Mouse (Mus musculus) heart, embryonic 14.5 days (tissue): ENCODE results near the gene Olfr45. TPM values are rescaled to one million over a fixed set of nuclear protein-coding genes. Genes with fewer than 3 reads are reported as not detected.
"Not testable (repeated sequence)": the region's sequence is repeated elsewhere in the genome, so short reads cannot be mapped to it uniquely, and the experiment has no call there.

ENCODE experiments used
- ATAC-seq: fragments of 200-750 bp; cut with Nextera tagmentation; 2 replicates; pipeline ENCODE4 v1.8.0; 2017; ENCODE audit warnings: low read depth, moderate TSS enrichment; ENCODE audit not compliant: insufficient number of reproducible peaks, insufficient read depth, low FRiP score
- H3K27ac ChIP-seq, 2 experiments: fragments of 200-500 bp in 1 of 2; fragments of 300-500 bp in 1 of 2; sonication (generic) in 1 of 2; replicated peaks in 1 of 2; 2 replicates each; pipeline ENCODE4 v1.5.1; 2012 to 2014; ENCODE audit warnings: low read depth in 2 of 2, low read length in 2 of 2, control low read depth in 1 of 2, mild to moderate bottlenecking in 1 of 2, mixed read lengths in 1 of 2; ENCODE audit not compliant: control insufficient read depth in 1 of 2, insufficient read depth in 1 of 2
- H3K27me3 ChIP-seq: fragments of 300-500 bp; sonication (generic); 2 replicates; pipeline ENCODE4 v1.6.1; 2014; ENCODE audit warnings: mild to moderate bottlenecking, low read length, control low read depth; ENCODE audit not compliant: control insufficient read depth, insufficient read depth
- H3K36me3 ChIP-seq: fragments of 300-500 bp; sonication (generic); 2 replicates; pipeline ENCODE4 v1.6.1; 2014; ENCODE audit warnings: mild to moderate bottlenecking, control low read depth, low read length, mixed read lengths; ENCODE audit not compliant: control insufficient read depth, insufficient read depth
- H3K4me1 ChIP-seq, 2 experiments: fragments of 200-500 bp in 1 of 2; fragments of 300-500 bp in 1 of 2; sonication (generic) in 1 of 2; 2 replicates each; pipeline ENCODE4 v1.6.1; 2012 to 2014; ENCODE audit warnings: low read length in 2 of 2, control low read depth in 1 of 2, mixed read lengths in 1 of 2; ENCODE audit not compliant: control insufficient read depth in 2 of 2, insufficient read depth in 2 of 2
- H3K4me2 ChIP-seq: fragments of 300-500 bp; sonication (generic); 2 replicates; pipeline ENCODE4 v1.6.1; 2014; ENCODE audit warnings: mild to moderate bottlenecking, low read length
- H3K4me3 ChIP-seq, 2 experiments: fragments of 200-500 bp in 1 of 2; fragments of 300-500 bp in 1 of 2; sonication (generic) in 1 of 2; 2 replicates each; pipeline ENCODE4 v1.5.1; 2012 to 2014; ENCODE audit warnings: low read length in 2 of 2, mild to moderate bottlenecking in 2 of 2, control low read depth in 1 of 2, low read depth in 1 of 2, moderate library complexity in 1 of 2; ENCODE audit not compliant: control insufficient read depth in 1 of 2, insufficient read depth in 1 of 2
- H3K9ac ChIP-seq: fragments of 300-500 bp; sonication (generic); 2 replicates; pipeline ENCODE4 v1.6.1; 2014; ENCODE audit warnings: mild to moderate bottlenecking, low read length
- H3K9me3 ChIP-seq: fragments of 300-500 bp; sonication (generic); 2 replicates; pipeline ENCODE4 v1.6.1; 2016; ENCODE audit warnings: low read length, control low read depth; ENCODE audit not compliant: control insufficient read depth
- WGBS: fragments of 180-500 bp; shearing (Covaris S2); extraction: QIAGEN DNeasy Blood & Tissue Kit; methylation state at CpG from one replicate; pipeline ENCODE4 v1.1.7; 2014; 5-methylcytosine and 5-hydroxymethylcytosine counted together
- polyA plus RNA-seq: library from polyadenylated mRNA; unstranded; fragments of >200 nt; fragmentation: Nextera tagmentation; extraction: Ambion mirVana; gene quantifications from 2 replicates; pipeline ENCODE4 v1.2.1, GENCODE M21; 2014

Olfr45 gene
- polyA plus RNA-seq: not detected in 2 replicates

DNA sequence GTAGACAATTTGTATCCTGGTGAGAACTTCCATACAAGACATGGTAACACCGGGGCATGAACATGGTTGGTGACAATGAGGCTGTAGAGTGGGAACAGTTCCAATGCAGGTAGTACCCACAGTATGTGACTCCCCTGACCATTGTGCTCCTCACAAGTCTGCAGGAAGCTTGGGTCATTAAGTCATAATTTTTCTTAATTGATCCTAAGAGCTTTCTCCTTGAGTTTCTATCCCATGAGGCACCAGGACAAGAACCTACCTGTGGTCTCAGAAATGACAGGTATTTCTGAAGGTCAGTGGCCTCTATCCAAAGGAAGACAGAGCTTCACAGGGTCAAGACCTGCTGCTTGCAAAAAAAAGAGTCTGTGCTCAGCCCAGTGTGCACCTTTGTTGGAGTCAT, at the start of gene Olfr45:
Olfr45 (plus strand) TSS at position 301 of the 400 bp plus-strand sequence.
- Histone ChIP-seq H3K4me1 (no peaks in the 10 kb centered on the region), H3K4me2 (no peak within 1 kb of the TSS), H3K9me3 (no peaks in the 10 kb centered on the region), H3K27ac (no peak within 1 kb of the TSS), H3K9ac (no peak within 1 kb of the TSS), H3K4me3 (no peak within 1 kb of the TSS), H3K27me3 (no peaks in the 10 kb centered on the region), H3K36me3 (no peaks in the 10 kb centered on the region)
- no peak for ATAC-seq
- WGBS: 83% methylated on average over 1 of the region's 1 CpGs

- no peaks in the 10 kb centered on the region for H3K4me1 ChIP-seq
- H3K4me2 ChIP-seq: no peak within 1 kb of the TSS
- H3K27ac ChIP-seq: no peak within 1 kb of the TSS
- no peaks in the 10 kb centered on the region for H3K36me3 ChIP-seq
- H3K27me3 ChIP-seq: no peaks in the 10 kb centered on the region
- ATAC-seq: no peak
- WGBS: 64% methylated on average over 1 of the region's 1 CpGs
- H3K4me3 ChIP-seq: no peak within 1 kb of the TSS
- no peaks in the 10 kb centered on the region for H3K9me3 ChIP-seq
- no peak within 1 kb of the TSS for H3K9ac ChIP-seq
These were observed 35.6 kb upstream of the Olfr45 start, which contains the start of gene Olfr53 for GRCm38 (mm10) chr7:140646152-140646551. TSS of gene Olfr53 (plus strand) at chr7:140646452.

GRCm38 (mm10) chr7:140659630-140660029, 22.1 kb upstream of the Olfr45 start, which contains the start of gene Olfr539:
TSS of gene Olfr539 (plus strand) at chr7:140659930.
- no peaks in the 10 kb centered on the region for H3K9me3 ChIP-seq
- no peak within 1 kb of the TSS for H3K27ac ChIP-seq
- no peaks in the 10 kb centered on the region for H3K4me1 ChIP-seq
- H3K36me3 ChIP-seq: no peaks in the 10 kb centered on the region
- no peak for ATAC-seq
- H3K27me3 ChIP-seq: no peaks in the 10 kb centered on the region
- 70% methylated on average over 4 of the region's 4 CpGs for WGBS
- no peak within 1 kb of the TSS for H3K4me3 ChIP-seq
- no peak within 1 kb of the TSS for H3K9ac ChIP-seq
- H3K4me2 ChIP-seq: no peak within 1 kb of the TSS

DNA sequence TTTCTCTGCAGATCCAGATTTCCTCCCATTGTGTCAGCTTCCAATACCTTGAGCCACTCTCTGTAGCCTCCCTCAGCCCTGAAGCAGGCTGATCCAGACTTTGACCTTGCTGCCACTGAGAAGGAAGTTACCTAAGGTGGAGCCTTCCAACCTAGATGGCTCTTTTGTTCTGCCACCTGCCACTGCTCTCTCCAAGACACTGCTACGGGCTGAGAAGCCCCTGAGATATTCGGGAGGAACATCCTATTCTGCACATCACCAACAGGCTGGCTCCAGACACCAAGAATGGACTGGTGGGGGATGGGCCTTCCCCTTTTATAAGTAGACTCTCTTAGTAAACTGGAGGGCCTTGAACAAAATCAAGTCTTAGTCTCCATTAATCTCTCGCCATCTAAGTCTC, 11.1 kb upstream of the Olfr45 start:
- not testable (repeated sequence) for H3K9me3 ChIP-seq, H3K9ac ChIP-seq, H3K36me3 ChIP-seq, H3K27ac ChIP-seq, H3K4me3 ChIP-seq, ATAC-seq, H3K27me3 ChIP-seq, H3K4me1 ChIP-seq, H3K4me2 ChIP-seq
- WGBS: 66% methylated on average over 3 of the region's 3 CpGs

- WGBS: under 1% methylated on average over 6 of the region's 6 CpGs
- Histone ChIP-seq H3K9ac (no peak overlapping the region), H3K4me3 (0 out of 4 replicates have a peak overlapping the region, but pooled peaks of 1 of the 2 experiments have one; percentile 6), H3K4me2 (peak overlapping the region; percentile 29), H3K4me1 (no peaks in the 10 kb centered on the region), H3K27me3 (no peaks in the 10 kb centered on the region), H3K9me3 (0 out of 2 replicates have a peak, but pooled peaks cover 6% of the 10 kb centered on the region), H3K36me3 (no peaks in the 10 kb centered on the region), H3K27ac (no peak overlapping the region)
- no peak for ATAC-seq
These were observed 5.9 kb upstream of the Olfr45 start for GRCm38 (mm10) chr7:140675863-140676262.

- not testable (repeated sequence) for H3K9me3 ChIP-seq, H3K4me1 ChIP-seq, H3K36me3 ChIP-seq, H3K27ac ChIP-seq, ATAC-seq, H3K9ac ChIP-seq, H3K27me3 ChIP-seq, H3K4me2 ChIP-seq, H3K4me3 ChIP-seq
- WGBS: 55% methylated on average over 4 of the region's 4 CpGs
These were observed 2.2 kb upstream of the Olfr45 start for GRCm38 (mm10) chr7:140679591-140679990.

DNA sequence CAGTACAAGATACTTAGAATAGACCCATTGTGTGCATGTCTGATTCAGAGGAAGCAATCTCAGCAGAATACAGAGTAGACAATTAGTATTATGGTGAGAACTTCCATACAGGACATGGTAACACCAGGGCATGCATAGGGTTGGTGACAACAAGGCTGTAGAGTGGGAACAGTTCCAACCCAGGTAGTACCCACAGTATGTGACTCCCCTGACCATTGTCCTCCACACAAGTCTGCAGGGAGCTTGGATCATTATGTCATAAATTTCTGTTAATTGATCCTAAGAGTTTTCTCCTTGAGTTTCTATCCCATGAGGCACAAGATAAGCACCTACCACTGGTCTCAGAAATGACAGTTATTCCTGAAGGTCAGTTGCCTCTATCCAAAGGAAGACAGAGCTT, 15.2 kb downstream of the Olfr45 start, which contains the start of gene Olfr541:
Olfr541 (plus strand) TSS at position 301 of the 400 bp plus-strand sequence.
- H3K4me3 ChIP-seq: no peak within 1 kb of the TSS
- no peaks in the 10 kb centered on the region for H3K9me3 ChIP-seq
- no peak within 1 kb of the TSS for H3K4me2 ChIP-seq
- no peak within 1 kb of the TSS for H3K9ac ChIP-seq
- no peak for ATAC-seq
- H3K27me3 ChIP-seq: no peaks in the 10 kb centered on the region
- no peaks in the 10 kb centered on the region for H3K36me3 ChIP-seq
- H3K4me1 ChIP-seq: no peaks in the 10 kb centered on the region
- no peak within 1 kb of the TSS for H3K27ac ChIP-seq

GRCm38 (mm10) chr7:140706348-140706747, 24.6 kb downstream of the Olfr45 start:
- H3K9ac ChIP-seq: no peak overlapping the region
- WGBS: 66% methylated on average over 2 of the region's 2 CpGs
- no peak for ATAC-seq
- no peak overlapping the region for H3K4me3 ChIP-seq
- H3K4me1 ChIP-seq: no peaks in the 10 kb centered on the region
- no peak overlapping the region for H3K27ac ChIP-seq
- no peak overlapping the region for H3K4me2 ChIP-seq
- no peaks in the 10 kb centered on the region for H3K27me3 ChIP-seq
- no peaks in the 10 kb centered on the region for H3K9me3 ChIP-seq
- no peaks in the 10 kb centered on the region for H3K36me3 ChIP-seq
